ENCODE assay signal across 8 mouse cellular contexts in genomic region chr5:24512271-24512670, GRCm38 (mm10). TPM values are rescaled to one million over a fixed set of nuclear protein-coding genes. Genes with fewer than 3 reads are reported as not detected.
DNase-seq lines count a peak whose midpoint lies in the region; ATAC-seq and TF ChIP-seq lines count a peak whose summit lies in the region.

No protein-coding gene starts in this region.

- TF ChIP-seq POLR2A in lung, adult 2 months (IDR thresholded peaks at IDR 0.05; ENCODE audit: borderline replicate concordance, extremely low read depth, low read depth, low read length), result no peak

- peak; percentile 70 for ATAC-seq in lung, embryonic 14.5 days (ENCODE audit: insufficient read depth)
- peak; percentile 53; the same call in 1 of the 2 replicates for ATAC-seq in heart, embryonic 12.5 days (ENCODE audit: insufficient number of reproducible peaks, low FRiP score)

- TF ChIP-seq CTCF in lung, embryonic 14.5 days (IDR thresholded peaks at IDR 0.05; ENCODE audit: low read depth), result no peak
- no peak for TF ChIP-seq CTCF in lung, adult 2 months (IDR thresholded peaks at IDR 0.05; ENCODE audit: insufficient read depth, low read length)

- H3K4me3 ChIP-seq in lung, embryonic 14.5 days (ENCODE audit: low read depth, low read length), result no peak overlapping the region
- H3K4me3 ChIP-seq in lung, adult 2 months (replicated peaks; ENCODE audit: extremely low read depth, low read depth, low read length), result no peak overlapping the region
- H3K4me3 ChIP-seq in heart, embryonic 12.5 days, result no peak overlapping the region

- H3K4me1 ChIP-seq in lung, embryonic 14.5 days (ENCODE audit: insufficient read depth), result no peaks in the 10 kb centered on the region
- H3K4me1 ChIP-seq in lung, adult 2 months (ENCODE audit: control insufficient read depth, insufficient read depth, low read length), result no peaks in the 10 kb centered on the region
- H3K4me1 ChIP-seq in heart, embryonic 12.5 days (replicated peaks), result peaks cover 9% of the 10 kb centered on the region; the same call in 1 of the 2 replicates

- H3K36me3 ChIP-seq in lung, embryonic 14.5 days (ENCODE audit: insufficient read depth), result no peaks in the 10 kb centered on the region
- no peaks in the 10 kb centered on the region for H3K36me3 ChIP-seq in heart, embryonic 12.5 days

- WGBS in lung, embryonic 14.5 days, result 19% methylated on average over 8 of the region's 8 CpGs
- WGBS in lung, adult 2 months, result 31% methylated on average over 8 of the region's 8 CpGs
- 32% methylated on average over 8 of the region's 8 CpGs for whole genome bisulfite sequencing in heart, embryonic 12.5 days

- H3K9me3 ChIP-seq in lung, embryonic 14.5 days (ENCODE audit: low read depth, low read length), result no peaks in the 10 kb centered on the region
- H3K9me3 ChIP-seq in heart, embryonic 12.5 days (replicated peaks), result peaks cover 4% of the 10 kb centered on the region; the same call in 1 of the 2 replicates

- DNase-seq in lung, embryonic 14.5 days, result peak; percentile 70
- no peak for DNase-seq in lung, adult 2 months
- DNase-seq in kidney, postnatal 25 days, result peak; percentile 45 to 78
- DNase-seq in urinary bladder, postnatal 4 days (ENCODE audit: low spot score in 2 of 2), result peak; percentile 54 to 75
- DNase-seq in right cerebral cortex, postnatal 10 days (ENCODE audit: low spot score in 2 of 2), result no peak
- no peak for DNase-seq in neural tube, embryonic 10.5 days (ENCODE audit: extremely low spot score, low spot score)
- no peak for DNase-seq in left cerebral cortex, adult 11 months (ENCODE audit: low spot score)

- H3K4me2 ChIP-seq in lung, embryonic 14.5 days, result no peak overlapping the region
- H3K4me2 ChIP-seq in heart, embryonic 12.5 days, result no peak overlapping the region

- H3K27me3 ChIP-seq in lung, embryonic 14.5 days (ENCODE audit: insufficient read depth, low read length), result no peaks in the 10 kb centered on the region
- H3K27me3 ChIP-seq in heart, embryonic 12.5 days (replicated peaks), result peaks cover 16% of the 10 kb centered on the region

- H3K9ac ChIP-seq in lung, embryonic 14.5 days, result no peak overlapping the region
- H3K9ac ChIP-seq in heart, embryonic 12.5 days, result no peak overlapping the region

- peak overlapping the region; percentile 38; the same call in 1 of the 2 replicates for H3K27ac ChIP-seq in lung, embryonic 14.5 days (ENCODE audit: low read depth)
- no peak overlapping the region for H3K27ac ChIP-seq in heart, embryonic 12.5 days (ENCODE audit: poor library complexity, severe bottlenecking)

RNA-seq across cellular contexts. Expression of gene Gbx1, which starts 14.7 kb away (rescaled TPM):
- polyA plus RNA-seq in lung, embryonic 14.5 days (2014; fragmentation: Nextera tagmentation; extraction: Ambion mirVana), result 0.07 TPM in 2 replicates
- polyA plus RNA-seq in lung, adult 2 months (2012; rRNA removed), result 0.02 TPM in 1 of 2 replicates, not detected in the other
- polyA plus RNA-seq in heart, embryonic 12.5 days (2016; fragmentation: Nextera tagmentation; extraction: Ambion mirVana), result not detected in 2 replicates

RNA-seq across cellular contexts. Expression of gene Asb10, which starts 28.5 kb away (rescaled TPM):
- 0.29 and 0.42 TPM in 2 replicates for polyA plus RNA-seq in lung, embryonic 14.5 days (2014; fragmentation: Nextera tagmentation; extraction: Ambion mirVana)
- 2.2 and 4.9 TPM in 2 replicates for polyA plus RNA-seq in lung, adult 2 months (2012; rRNA removed)
- 3.7 and 4.7 TPM in 2 replicates for polyA plus RNA-seq in heart, embryonic 12.5 days (2016; fragmentation: Nextera tagmentation; extraction: Ambion mirVana)

RNA-seq across cellular contexts. Expression of gene 4931409K22Rik, which starts 44.3 kb away (rescaled TPM):
- polyA plus RNA-seq in lung, embryonic 14.5 days (2014; fragmentation: Nextera tagmentation; extraction: Ambion mirVana), result not detected in 2 replicates
- not detected in 2 replicates for polyA plus RNA-seq in lung, adult 2 months (2012; rRNA removed)
- not detected in 2 replicates for polyA plus RNA-seq in heart, embryonic 12.5 days (2016; fragmentation: Nextera tagmentation; extraction: Ambion mirVana)

Comparison
In these comparisons a context has a peak if more than half of its experiments do, and no peak if none do; other contexts are left out.
1. DNase-seq: peak in lung, embryonic 14.5 days (single experiment), kidney, postnatal 25 days (2 of 2) and urinary bladder, postnatal 4 days (2 of 2); none in lung, adult 2 months (single experiment), right cerebral cortex, postnatal 10 days (0 of 2), neural tube, embryonic 10.5 days (single experiment) and left cerebral cortex, adult 11 months (single experiment).